Mouse (Mus musculus) effector memory CD4-positive, alpha-beta T cell, adult 7 months (primary cell): Measurements from ENCODE around the gene Evi2a. TPM values are rescaled to one million over a fixed set of nuclear protein-coding genes. Genes with fewer than 3 reads are reported as not detected.

Experiments
- polyA plus RNA-seq: library from polyadenylated mRNA; unstranded; fragments of 100-300 nt; shearing (Covaris generic); gene quantifications from one replicate; pipeline ENCODE4 v1.2.1, GENCODE M21; 2017

Gene Evi2a
- polyA plus RNA-seq: 118 TPM

DNA sequence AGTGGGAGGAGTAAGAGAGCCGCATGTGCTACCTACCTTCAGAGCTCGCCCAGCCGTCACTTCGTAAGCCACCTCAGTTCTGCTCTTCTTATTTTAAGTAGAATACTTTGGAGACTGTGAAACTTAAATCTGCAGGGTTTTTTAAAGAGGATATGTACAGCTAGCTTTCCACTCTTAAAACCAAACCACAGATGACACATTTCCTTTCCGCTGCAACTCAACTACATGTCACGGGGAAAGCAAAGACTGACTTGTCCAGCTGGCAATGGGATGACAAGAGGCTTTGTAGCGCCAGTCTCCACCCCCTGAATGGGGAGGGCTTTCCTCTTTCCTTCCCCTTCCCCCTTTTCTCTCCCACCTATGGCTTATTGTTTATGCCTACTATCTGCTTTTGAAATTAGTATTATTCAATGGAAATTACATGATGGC, at the start of gene Evi2a, which contains the start of gene Evi2:
Gene Evi2a, minus strand, starts transcription at position 277 of the 429 bp plus-strand sequence.
Gene Evi2, minus strand, starts transcription at position 257 of the 429 bp plus-strand sequence.

DNA sequence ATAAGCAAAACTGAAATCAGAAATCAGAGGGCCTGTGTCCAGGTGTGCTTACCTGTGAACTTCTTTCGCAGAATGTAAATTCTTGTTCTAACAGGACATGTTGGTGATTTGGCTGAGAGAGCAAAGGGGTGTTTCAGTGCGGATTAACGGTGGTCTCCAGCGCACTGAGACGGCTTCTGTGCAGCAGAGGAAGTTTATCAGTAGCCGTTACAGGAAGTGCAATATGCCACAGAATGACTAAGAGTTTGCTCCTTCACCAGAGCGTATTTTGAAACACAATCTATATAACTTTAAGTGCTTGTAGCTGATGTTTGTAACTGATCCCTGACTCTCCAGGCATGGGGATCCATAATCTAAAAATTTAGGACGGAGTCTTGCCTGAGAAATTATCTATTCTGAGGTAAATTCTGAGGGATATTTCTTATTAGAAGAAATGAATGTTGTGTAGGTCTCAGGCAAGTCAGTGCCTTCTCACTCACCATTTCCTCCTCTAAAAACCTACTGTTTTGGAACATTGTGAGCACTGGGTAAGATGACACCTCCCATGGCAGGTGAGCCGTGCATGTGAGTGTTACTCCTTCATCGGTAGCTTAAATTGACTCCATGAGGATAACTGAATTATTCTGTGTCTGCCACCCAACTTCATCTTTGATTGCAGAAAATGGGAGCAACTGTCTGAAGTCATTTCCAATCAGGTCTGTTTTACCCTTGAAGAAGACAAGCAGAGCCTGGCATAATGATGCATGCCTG, 6.7 kb downstream of the Evi2a start, which contains the start of gene Evi2b:
Gene Evi2b, minus strand, starts transcription at position 203 of the 750 bp plus-strand sequence.

DNA sequence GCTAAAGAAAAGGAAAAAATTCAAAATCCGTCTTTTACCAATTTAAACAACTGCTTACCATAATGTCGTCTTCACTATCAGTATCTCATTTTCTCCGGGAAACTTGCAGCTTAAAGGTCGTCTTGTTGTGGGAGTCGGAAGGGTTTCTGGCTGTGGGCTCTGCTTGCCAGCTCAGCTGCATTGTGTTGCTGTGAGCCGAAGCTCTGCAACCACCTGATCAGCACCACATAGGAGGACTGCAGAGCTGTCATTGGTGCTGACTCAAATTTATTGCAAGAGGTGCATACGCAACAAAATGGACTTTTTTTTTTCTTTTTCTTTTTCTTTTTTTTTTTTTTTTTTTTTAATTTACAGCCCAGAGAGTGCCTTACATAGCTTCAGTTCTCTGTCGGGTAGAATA, 26.6 kb downstream of the Evi2a start, which contains the start of gene Omg:
Gene Omg, minus strand, starts transcription at position 240 of the 400 bp plus-strand sequence.

Other genes with a start within 250 kb of the Evi2a start
- not detected for gene Gm9964, start 233.7 kb downstream of the Evi2a start, polyA plus RNA-seq
- gene Nf1, start 190.9 kb downstream of the Evi2a start, polyA plus RNA-seq: 3.7 TPM
- gene Omg, start 26.5 kb downstream of the Evi2a start, polyA plus RNA-seq: not detected
- 81.9 TPM for gene Evi2b, start 6.8 kb downstream of the Evi2a start, polyA plus RNA-seq
- gene Evi2, start within 50 bp of the Evi2a start, polyA plus RNA-seq: 4.2 TPM
- 34.8 TPM for gene Rab11fip4, start 60.6 kb upstream of the Evi2a start, polyA plus RNA-seq